In genomic region chr16:91618511-91619501, GRCm38 (mm10) we compare ENCODE assay signal across 8 mouse cellular contexts. TPM values are rescaled to one million over a fixed set of nuclear protein-coding genes. Genes with fewer than 3 reads are reported as not detected.
DNase-seq lines count a peak whose midpoint lies in the region; ATAC-seq and TF ChIP-seq lines count a peak whose summit lies in the region.

Gene Dnajc28 (minus strand): TSS chr16:91619026.

- no peak for TF ChIP-seq RAD21 in MEL (IDR thresholded peaks at IDR 0.05; ENCODE audit: low read depth, low read length)

- H3K4me1 ChIP-seq in MEL (ENCODE audit: control insufficient read depth in 1 of 2, insufficient read depth in 2 of 2, low read length in 2 of 2), result peaks cover 0 to 5% of the 10 kb centered on the region in 2 experiments; a peak in 2 of 4 replicates
- no peaks in the 10 kb centered on the region for H3K4me1 ChIP-seq in cerebellum, adult 2 months (ENCODE audit: control insufficient read depth, insufficient read depth, low read length)
- H3K4me1 ChIP-seq in forebrain, postnatal 0 days (ENCODE audit: insufficient read depth), result peaks cover 4% of the 10 kb centered on the region
- no peaks in the 10 kb centered on the region for H3K4me1 ChIP-seq in lung, embryonic 15.5 days
- H3K4me1 ChIP-seq in thymus, adult 2 months (replicated peaks; ENCODE audit: control insufficient read depth, insufficient read depth, low read length), result 0 out of 2 replicates have a peak, but pooled peaks cover 2% of the 10 kb centered on the region

- no peak for TF ChIP-seq EP300 in MEL (IDR thresholded peaks at IDR 0.05; ENCODE audit: low read depth in 1 of 2, low read length in 2 of 2)

- WGBS in cerebellum, adult 2 months, result 11% methylated on average over 39 of the region's 39 CpGs
- whole genome bisulfite sequencing in forebrain, postnatal 0 days, result 11% methylated on average over 39 of the region's 39 CpGs
- 10% methylated on average over 39 of the region's 39 CpGs for WGBS in lung, embryonic 15.5 days
- 12% methylated on average over 39 of the region's 39 CpGs for WGBS in thymus, adult 2 months

- H3K9ac ChIP-seq in MEL (ENCODE audit: control insufficient read depth, low read depth, low read length, poor library complexity, severe bottlenecking), result peak within 1 kb of the TSS; percentile 72
- peak within 1 kb of the TSS; percentile 71 for H3K9ac ChIP-seq in forebrain, postnatal 0 days
- H3K9ac ChIP-seq in lung, embryonic 15.5 days, result peak within 1 kb of the TSS; percentile 48

- H3K36me3 ChIP-seq in MEL (ENCODE audit: control insufficient read depth in 1 of 2, insufficient read depth in 2 of 2, low read length in 2 of 2), result peaks cover 0 to 12% of the 10 kb centered on the region in 2 experiments; a peak in 2 of 4 replicates
- peaks cover 34% of the 10 kb centered on the region for H3K36me3 ChIP-seq in forebrain, postnatal 0 days (ENCODE audit: insufficient read depth)
- peaks cover 36% of the 10 kb centered on the region for H3K36me3 ChIP-seq in lung, embryonic 15.5 days
- peaks cover 22% of the 10 kb centered on the region for H3K36me3 ChIP-seq in thymus, adult 2 months (ENCODE audit: control insufficient read depth, insufficient read depth, low read length)

- peak; percentile 86 for DNase-seq in MEL (ENCODE audit: low read depth, low spot score)
- peak; percentile 88 to 89 for DNase-seq in cerebellum, adult 2 months
- peak; percentile 86 for DNase-seq in forebrain, postnatal 0 days
- DNase-seq in heart, postnatal 4 days, result peak; percentile 77
- DNase-seq in layer of hippocampus, adult 9-10 months (ENCODE audit: low spot score), result peak; percentile 65
- peak; percentile 60 for DNase-seq in ovary, adult 18-20 months (ENCODE audit: low spot score)
- DNase-seq in thymus, adult 2 months, result peak; percentile 87

- no peaks in the 10 kb centered on the region for H3K79me2 ChIP-seq in MEL (ENCODE audit: control insufficient read depth, insufficient read depth, low read length, poor library complexity)

- TF ChIP-seq CTCF in MEL (IDR thresholded peaks at IDR 0.05 in 2 of 3, conservative IDR thresholded peaks at IDR 0.05 in 1 of 3; ENCODE audit: control insufficient read depth in 1 of 3, insufficient read depth in 1 of 3, low read depth in 2 of 3, low read length in 3 of 3, poor library complexity in 1 of 3, severe bottlenecking in 1 of 3), result no peak
- TF ChIP-seq CTCF in cerebellum, adult 2 months (IDR thresholded peaks at IDR 0.05; ENCODE audit: borderline replicate concordance, insufficient read depth, low read depth, low read length), result no peak
- no peak for TF ChIP-seq CTCF in forebrain, postnatal 0 days (IDR thresholded peaks at IDR 0.05; ENCODE audit: low read depth)
- TF ChIP-seq CTCF in thymus, adult 2 months (IDR thresholded peaks at IDR 0.05; ENCODE audit: borderline replicate concordance, control insufficient read depth, extremely low read depth, insufficient read depth, low read length, poor library complexity), result no peak

- TF ChIP-seq POLR2A in MEL (IDR thresholded peaks at IDR 0.05; ENCODE audit: control insufficient read depth in 1 of 2, insufficient read depth in 1 of 2, low read depth in 1 of 2, low read length in 2 of 2, poor library complexity in 1 of 2), result peak; percentile 39 to 64; a peak in 3 of 4 replicates
- peak; percentile 97; the same call in 1 of the 2 replicates for TF ChIP-seq POLR2A in cerebellum, adult 2 months (IDR thresholded peaks at IDR 0.05; ENCODE audit: borderline replicate concordance, insufficient read depth, low read length)
- TF ChIP-seq POLR2A in thymus, adult 2 months (IDR thresholded peaks at IDR 0.05; ENCODE audit: control insufficient read depth, extremely low read depth, insufficient read depth, low read length, poor library complexity), result 0 out of 2 replicates have a peak, but pooled peaks have one; percentile 31

- ATAC-seq in forebrain, postnatal 0 days, result peak; percentile 96
- ATAC-seq in lung, embryonic 15.5 days (ENCODE audit: borderline replicate concordance, extremely low read depth, low FRiP score, low TSS enrichment), result peak; percentile 90

- no peaks in the 10 kb centered on the region for H3K27me3 ChIP-seq in MEL (ENCODE audit: control insufficient read depth in 1 of 2, insufficient read depth in 2 of 2, low read length in 2 of 2)
- H3K27me3 ChIP-seq in cerebellum, adult 2 months (ENCODE audit: control insufficient read depth, insufficient read depth, low read length), result no peaks in the 10 kb centered on the region
- no peaks in the 10 kb centered on the region for H3K27me3 ChIP-seq in forebrain, postnatal 0 days (ENCODE audit: insufficient read depth, low read length)
- 0 out of 2 replicates have a peak, but pooled peaks cover 3% of the 10 kb centered on the region for H3K27me3 ChIP-seq in lung, embryonic 15.5 days
- H3K27me3 ChIP-seq in thymus, adult 2 months (ENCODE audit: control insufficient read depth, insufficient read depth, low read length), result no peaks in the 10 kb centered on the region

- peak within 1 kb of the TSS; percentile 72 for H3K4me2 ChIP-seq in forebrain, postnatal 0 days (ENCODE audit: low read depth)
- peak within 1 kb of the TSS; percentile 71 for H3K4me2 ChIP-seq in lung, embryonic 15.5 days

- H3K27ac ChIP-seq in MEL (ENCODE audit: control insufficient read depth, low read depth, low read length), result no peak within 1 kb of the TSS
- peak within 1 kb of the TSS; percentile 72 for H3K27ac ChIP-seq in cerebellum, adult 2 months (ENCODE audit: insufficient read depth, low read length)
- peak within 1 kb of the TSS; percentile 46; the same call in 1 of the 2 replicates for H3K27ac ChIP-seq in forebrain, postnatal 0 days (ENCODE audit: low read depth, low read length)
- H3K27ac ChIP-seq in lung, embryonic 15.5 days, result no peak within 1 kb of the TSS
- H3K27ac ChIP-seq in thymus, adult 2 months (ENCODE audit: control insufficient read depth, insufficient read depth, low read length), result no peak within 1 kb of the TSS

- no peaks in the 10 kb centered on the region for H3K9me3 ChIP-seq in MEL (replicated peaks; ENCODE audit: insufficient read depth, low read length)
- H3K9me3 ChIP-seq in forebrain, postnatal 0 days (ENCODE audit: low read length), result no peaks in the 10 kb centered on the region
- no peaks in the 10 kb centered on the region for H3K9me3 ChIP-seq in lung, embryonic 15.5 days

- peak within 1 kb of the TSS; percentile 92 to 97 for H3K4me3 ChIP-seq in MEL (ENCODE audit: control insufficient read depth in 1 of 2, insufficient read depth in 1 of 2, low read depth in 2 of 2, low read length in 2 of 2)
- peak within 1 kb of the TSS; percentile 93 for H3K4me3 ChIP-seq in cerebellum, adult 2 months (replicated peaks; ENCODE audit: insufficient read depth, low read depth, low read length)
- peak within 1 kb of the TSS; percentile 69 for H3K4me3 ChIP-seq in forebrain, postnatal 0 days (ENCODE audit: low read depth, low read length)
- peak within 1 kb of the TSS; percentile 55 for H3K4me3 ChIP-seq in lung, embryonic 15.5 days
- H3K4me3 ChIP-seq in thymus, adult 2 months (ENCODE audit: control insufficient read depth, insufficient read depth, low read length), result peak within 1 kb of the TSS; percentile 58

TF ChIP-seq in MEL, 35 proteins besides CTCF, POLR2A, EP300 and RAD21 (continues in another document):
- TF ChIP-seq MYC (IDR thresholded peaks at IDR 0.05; ENCODE audit: low read depth, low read length) (0 out of 2 replicates have a peak, but pooled peaks have one; percentile 46), HCFC1 (IDR thresholded peaks at IDR 0.05; ENCODE audit: low read depth, low read length) (peak; percentile 98), MAX (IDR thresholded peaks at IDR 0.05; ENCODE audit: low read length) (peak; percentile 29; the same call in 1 of the 2 replicates), MEF2A (IDR thresholded peaks at IDR 0.05; ENCODE audit: extremely low read depth, insufficient replicate concordance, low read depth, low read length, poor library complexity, severe bottlenecking) (no peak), UBTF (IDR thresholded peaks at IDR 0.05; ENCODE audit: borderline replicate concordance, insufficient read depth, low read depth, low read length) (no peak), MXI1 (IDR thresholded peaks at IDR 0.05; ENCODE audit: low read depth, low read length) (peak; percentile 83), ZC3H11A (IDR thresholded peaks at IDR 0.05; ENCODE audit: low read depth, low read length) (no peak), TAL1 (IDR thresholded peaks at IDR 0.05; ENCODE audit: low read length) (no peak), TBP (IDR thresholded peaks at IDR 0.05; ENCODE audit: low read depth, low read length) (no peak), MAFK (IDR thresholded peaks at IDR 0.05; ENCODE audit: borderline replicate concordance, low read depth, low read length) (no peak), SMC3 (IDR thresholded peaks at IDR 0.05; ENCODE audit: low read depth, low read length) (no peak), TCF12 (IDR thresholded peaks at IDR 0.05; ENCODE audit: low read depth, low read length) (no peak), POLR2AphosphoS2 (IDR thresholded peaks at IDR 0.05; ENCODE audit: low read length) (no peak), GATA1 (IDR thresholded peaks at IDR 0.05; ENCODE audit: low read depth, low read length) (no peak), E2F4 (IDR thresholded peaks at IDR 0.05; ENCODE audit: borderline replicate concordance, low read depth, low read length) (no peak), ZMIZ1 (IDR thresholded peaks at IDR 0.05; ENCODE audit: low read depth, low read length) (0 out of 2 replicates have a peak, but pooled peaks have one; percentile 13), MYB (IDR thresholded peaks at IDR 0.05; ENCODE audit: low read depth, low read length) (no peak), GABPA (IDR thresholded peaks at IDR 0.05; ENCODE audit: low read depth, low read length) (no peak), ZNF384 (IDR thresholded peaks at IDR 0.05; ENCODE audit: low read depth, low read length) (no peak), ZKSCAN1 (IDR thresholded peaks at IDR 0.05; ENCODE audit: low read depth, low read length) (no peak), NELFE (IDR thresholded peaks at IDR 0.05; ENCODE audit: low read depth, low read length) (peak; percentile 46; the same call in 1 of the 2 replicates), ELF1 (IDR thresholded peaks at IDR 0.05; ENCODE audit: low read depth, low read length) (no peak), KAT2A (conservative IDR thresholded peaks at IDR 0.05; ENCODE audit: low read depth, low read length) (peak; percentile 70; the same call in 1 of the 2 replicates)

RNA-seq across cellular contexts. Expression of gene Dnajc28, which starts in this region (rescaled TPM):
- 0.85 and 1.2 TPM in 2 replicates for total RNA-seq in MEL (2012; rRNA removed)
- 1 to 10 TPM in 1 of 2 experiments, not detected in 1; 1.9 TPM for polyA plus RNA-seq in MEL (2012; ENCODE audit: insufficient read depth in 1 of 2, insufficient read length in 2 of 2, low read depth in 1 of 2, low replicate concordance in 2 of 2, missing spikeins in 1 of 2)
- 7.6 and 7.7 TPM in 2 replicates for polyA plus RNA-seq in cerebellum, adult 2 months (2012; rRNA removed)
- total RNA-seq in forebrain, postnatal 0 days (2014; rRNA removed), result 3.7 and 6.1 TPM in 2 replicates
- 2.8 and 3.6 TPM in 2 replicates for polyA plus RNA-seq in forebrain, postnatal 0 days (2015; fragmentation: Nextera tagmentation; extraction: Ambion mirVana)
- 1 to 10 TPM; 4.5 to 5.7 TPM for total RNA-seq in heart, postnatal 4 days (2021)
- 2.0 and 3.3 TPM in 2 replicates for polyA plus RNA-seq in lung, embryonic 15.5 days (2015; fragmentation: Nextera tagmentation; extraction: Ambion mirVana)
- 1.3 and 2.0 TPM in 2 replicates for polyA plus RNA-seq in thymus, adult 2 months (2012; rRNA removed)

Comparison
In these comparisons a context has a peak if more than half of its experiments do, and no peak if none do; other contexts are left out.
1. H3K27ac ChIP-seq: peak in cerebellum, adult 2 months (single experiment) and forebrain, postnatal 0 days (single experiment); none in MEL (single experiment), lung, embryonic 15.5 days (single experiment) and thymus, adult 2 months (single experiment).
2. POLR2A ChIP-seq: peak in every context shown above with its lines; median percentile 97 in cerebellum, adult 2 months; 52 in MEL; 31 in thymus, adult 2 months.
3. Peak in every context shown above with its lines, with median percentiles within 50 percentile points of each other: DNase-seq, H3K4me3 ChIP-seq and H3K9ac ChIP-seq.